Mouse (Mus musculus) cortical plate, adult 2 months (tissue): ENCODE data around the gene Chn1.

Experiments
- CTCF ChIP-seq: fragments of 200-500 bp; IDR thresholded peaks from 2 replicates; pipeline ENCODE4 v1.5.1; 2011; ENCODE audit warnings: mild to moderate bottlenecking, control low read depth, low read length; ENCODE audit not compliant: insufficient read depth; ENCODE audit errors: extremely low read depth
- POLR2A ChIP-seq: fragments of 200-500 bp; IDR thresholded peaks from 2 replicates; pipeline ENCODE4 v1.6.1; 2011; ENCODE audit warnings: mild to moderate bottlenecking, low read length, control low read depth; ENCODE audit not compliant: insufficient read depth; ENCODE audit errors: extremely low read depth

DNA sequence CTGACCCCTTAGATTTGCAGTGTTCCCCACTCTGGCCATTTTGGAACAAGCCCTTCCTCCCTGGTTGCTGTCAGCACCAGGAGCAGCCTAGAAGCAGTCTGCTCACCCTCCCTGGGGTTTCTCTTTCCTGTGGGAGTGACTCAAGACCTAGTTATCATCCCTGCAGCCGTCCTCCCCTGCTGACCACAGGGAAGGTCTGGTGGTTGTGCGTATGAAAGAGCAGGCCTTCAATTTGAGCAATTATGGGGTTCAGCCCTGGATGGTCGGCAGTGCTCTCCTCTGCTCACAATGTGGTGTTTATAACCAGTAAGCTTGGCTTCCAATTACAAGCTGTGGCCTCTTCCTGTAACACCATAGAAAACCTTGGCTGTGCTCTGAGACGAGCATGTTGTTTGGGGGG, 167.5 kb downstream of the Chn1 start:
- TF ChIP-seq CTCF (no peak), POLR2A (no peak)
